In genomic region chr4:91511543-91511942, GRCm38 (mm10) we compare ENCODE assay signal across 20 mouse cellular contexts.
DNase-seq lines count a peak whose midpoint lies in the region; ATAC-seq and TF ChIP-seq lines count a peak whose summit lies in the region.
"Had no signal": no experiment of that assay in that cellular context is flagged by ENCODE, and none has a peak within 500 bp of the region (broad histone marks: within the 10 kb centered on the region; RNA-seq: fewer than 3 reads in every experiment).

No protein-coding gene starts in this region.

- no peaks in the 10 kb centered on the region for H3K27me3 ChIP-seq in testis, adult 2 months (ENCODE audit: control insufficient read depth, insufficient read depth, low read length)
- no peaks in the 10 kb centered on the region for H3K27me3 ChIP-seq in MEL (ENCODE audit: control insufficient read depth in 1 of 2, insufficient read depth in 2 of 2, low read length in 2 of 2)
- no peaks in the 10 kb centered on the region for H3K27me3 ChIP-seq in liver, embryonic 11.5 days (replicated peaks; ENCODE audit: control insufficient read depth, insufficient read depth, low read length)
- H3K27me3 ChIP-seq: CH12.LX, Patski had no signal

- no peak for DNase-seq in testis, postnatal 10 days (ENCODE audit: low spot score)
- DNase-seq in MEL (ENCODE audit: low read depth, low spot score) = peak; percentile 74
- no peak for DNase-seq in liver, embryonic 11.5 days (ENCODE audit: low spot score)
- DNase-seq: adrenal gland, adult 2 months; adrenal gland, adult 8-10 months; adrenal gland, postnatal 10 days; adrenal gland, postnatal 14 days; adrenal gland, postnatal 25 days; adrenal gland, postnatal 36 days; B cell, adult 2 months; cerebellum, adult 11 months; cerebellum, adult 11-12 months; cerebellum, adult 18-20 months; cerebellum, adult 2 months had no signal

- no peaks in the 10 kb centered on the region for H3K4me1 ChIP-seq in testis, adult 2 months (ENCODE audit: control insufficient read depth, insufficient read depth, low read length)
- peaks cover 0 to 5% of the 10 kb centered on the region in 2 experiments for H3K4me1 ChIP-seq in MEL (ENCODE audit: control insufficient read depth in 1 of 2, insufficient read depth in 2 of 2, low read length in 2 of 2)
- H3K4me1 ChIP-seq in liver, embryonic 11.5 days (replicated peaks; ENCODE audit: control insufficient read depth, insufficient read depth, low read length) = no peaks in the 10 kb centered on the region

- H3K79me2 ChIP-seq in MEL (ENCODE audit: control insufficient read depth, insufficient read depth, low read length, poor library complexity) = no peaks in the 10 kb centered on the region

- H3K9ac ChIP-seq in MEL (ENCODE audit: control insufficient read depth, low read depth, low read length, poor library complexity, severe bottlenecking) = no peak overlapping the region
- no peak overlapping the region for H3K9ac ChIP-seq in liver, embryonic 11.5 days (ENCODE audit: low read depth, low read length)

- no peak for TF ChIP-seq CTCF in testis, adult 2 months (IDR thresholded peaks at IDR 0.05; ENCODE audit: control insufficient read depth, insufficient read depth, insufficient replicate concordance, low read depth, low read length)
- TF ChIP-seq CTCF in MEL (IDR thresholded peaks at IDR 0.05 in 2 of 3, conservative IDR thresholded peaks at IDR 0.05 in 1 of 3; ENCODE audit: control insufficient read depth in 1 of 3, insufficient read depth in 1 of 3, low read depth in 2 of 3, low read length in 3 of 3, poor library complexity in 1 of 3, severe bottlenecking in 1 of 3) = no peak

- peak; percentile 76 to 85 for TF ChIP-seq EP300 in MEL (IDR thresholded peaks at IDR 0.05; ENCODE audit: low read depth in 1 of 2, low read length in 2 of 2)

- 49% methylated on average over 1 of the region's 1 CpGs for WGBS in liver, embryonic 11.5 days

- no peak for TF ChIP-seq RAD21 in MEL (IDR thresholded peaks at IDR 0.05; ENCODE audit: low read depth, low read length)

- no peak for ATAC-seq in liver, embryonic 11.5 days (replicated peaks; ENCODE audit: low FRiP score)
- ATAC-seq: activated CD4-positive, CD25-positive, alpha-beta regulatory T cell, adult 4 months; CD4-positive, CD25-positive, alpha-beta regulatory T cell, adult 4 months; Patski had no signal

- H3K4me3 ChIP-seq in testis, adult 2 months (ENCODE audit: control insufficient read depth, low read depth, low read length) = peak overlapping the region; percentile 31; the same call in 1 of the 2 replicates
- H3K4me3 ChIP-seq in MEL (ENCODE audit: control insufficient read depth in 1 of 2, insufficient read depth in 1 of 2, low read depth in 2 of 2, low read length in 2 of 2) = no peak overlapping the region
- no peak overlapping the region for H3K4me3 ChIP-seq in liver, embryonic 11.5 days (ENCODE audit: low read depth, low read length)

- H3K27ac ChIP-seq in testis, adult 2 months (ENCODE audit: control insufficient read depth, insufficient read depth, low read depth, low read length) = no peak overlapping the region
- no peak overlapping the region for H3K27ac ChIP-seq in MEL (ENCODE audit: control insufficient read depth, low read depth, low read length)
- no peak overlapping the region for H3K27ac ChIP-seq in liver, embryonic 11.5 days (ENCODE audit: low read depth, low read length)

- no peaks in the 10 kb centered on the region for H3K36me3 ChIP-seq in testis, adult 2 months (ENCODE audit: control insufficient read depth, insufficient read depth, low read length)
- H3K36me3 ChIP-seq in MEL (ENCODE audit: control insufficient read depth in 1 of 2, insufficient read depth in 2 of 2, low read length in 2 of 2) = peaks cover 0 to 9% of the 10 kb centered on the region in 2 experiments; a peak in 2 of 4 replicates
- no peaks in the 10 kb centered on the region for H3K36me3 ChIP-seq in liver, embryonic 11.5 days (ENCODE audit: control insufficient read depth, insufficient read depth, low read length)
- H3K36me3 ChIP-seq: G1E had no signal

- no peaks in the 10 kb centered on the region for H3K9me3 ChIP-seq in MEL (replicated peaks; ENCODE audit: insufficient read depth, low read length)
- H3K9me3 ChIP-seq in liver, embryonic 11.5 days (ENCODE audit: control insufficient read depth, low read length) = no peaks in the 10 kb centered on the region
- H3K9me3 ChIP-seq: G1E had no signal

- TF ChIP-seq POLR2A in testis, adult 2 months (IDR thresholded peaks at IDR 0.05; ENCODE audit: control insufficient read depth, low read depth, low read length) = no peak
- TF ChIP-seq POLR2A in MEL (IDR thresholded peaks at IDR 0.05; ENCODE audit: control insufficient read depth in 1 of 2, insufficient read depth in 1 of 2, low read depth in 1 of 2, low read length in 2 of 2, poor library complexity in 1 of 2) = no peak

- H3K4me2 ChIP-seq in liver, embryonic 11.5 days = no peak overlapping the region

TF ChIP-seq in MEL, 35 proteins besides CTCF, POLR2A, EP300 and RAD21:
- TF ChIP-seq USF2 (IDR thresholded peaks at IDR 0.05; ENCODE audit: borderline replicate concordance in 1 of 2, insufficient read depth in 1 of 2, low read depth in 1 of 2, low read length in 2 of 2) (no peak), TCF12 (IDR thresholded peaks at IDR 0.05; ENCODE audit: low read depth, low read length) (peak; percentile 36; the same call in 1 of the 2 replicates), POLR2AphosphoS2 (IDR thresholded peaks at IDR 0.05; ENCODE audit: low read length) (no peak), GATA1 (IDR thresholded peaks at IDR 0.05; ENCODE audit: low read depth, low read length) (peak; percentile 78), HCFC1 (IDR thresholded peaks at IDR 0.05; ENCODE audit: low read depth, low read length) (no peak), CHD2 (IDR thresholded peaks at IDR 0.05; ENCODE audit: low read length) (no peak), ETS1 (IDR thresholded peaks at IDR 0.05; ENCODE audit: low read depth, low read length) (peak; percentile 85), MYB (IDR thresholded peaks at IDR 0.05; ENCODE audit: low read depth, low read length) (no peak), JUND (IDR thresholded peaks at IDR 0.05; ENCODE audit: low read depth, low read length) (no peak), ELF1 (IDR thresholded peaks at IDR 0.05; ENCODE audit: low read depth, low read length) (no peak), RCOR1 (IDR thresholded peaks at IDR 0.05; ENCODE audit: low read depth, low read length) (peak; percentile 76), MYC (IDR thresholded peaks at IDR 0.05; ENCODE audit: low read depth, low read length) (peak; percentile 39; the same call in 1 of the 2 replicates), MAFK (IDR thresholded peaks at IDR 0.05; ENCODE audit: borderline replicate concordance, low read depth, low read length) (peak; percentile 17; the same call in 1 of the 2 replicates)
